Mouse (Mus musculus) ZHBTc4 (cell line): ENCODE measurements around the gene Polr1d.

ENCODE experiments used
- DNase-seq: peaks from one replicate; pipeline ENCODE4 v3.0.0-alpha.2; 2011; ENCODE audit warnings: low read depth, low spot score

Gene Polr1d

GRCm38 (mm10) chr5:147055572-147056245 lies 21.1 kb upstream of the Polr1d start:
- no peak for DNase-seq

GRCm38 (mm10) chr5:147056712-147057290 lies 20.0 kb upstream of the Polr1d start:
- no peak for DNase-seq

DNA sequence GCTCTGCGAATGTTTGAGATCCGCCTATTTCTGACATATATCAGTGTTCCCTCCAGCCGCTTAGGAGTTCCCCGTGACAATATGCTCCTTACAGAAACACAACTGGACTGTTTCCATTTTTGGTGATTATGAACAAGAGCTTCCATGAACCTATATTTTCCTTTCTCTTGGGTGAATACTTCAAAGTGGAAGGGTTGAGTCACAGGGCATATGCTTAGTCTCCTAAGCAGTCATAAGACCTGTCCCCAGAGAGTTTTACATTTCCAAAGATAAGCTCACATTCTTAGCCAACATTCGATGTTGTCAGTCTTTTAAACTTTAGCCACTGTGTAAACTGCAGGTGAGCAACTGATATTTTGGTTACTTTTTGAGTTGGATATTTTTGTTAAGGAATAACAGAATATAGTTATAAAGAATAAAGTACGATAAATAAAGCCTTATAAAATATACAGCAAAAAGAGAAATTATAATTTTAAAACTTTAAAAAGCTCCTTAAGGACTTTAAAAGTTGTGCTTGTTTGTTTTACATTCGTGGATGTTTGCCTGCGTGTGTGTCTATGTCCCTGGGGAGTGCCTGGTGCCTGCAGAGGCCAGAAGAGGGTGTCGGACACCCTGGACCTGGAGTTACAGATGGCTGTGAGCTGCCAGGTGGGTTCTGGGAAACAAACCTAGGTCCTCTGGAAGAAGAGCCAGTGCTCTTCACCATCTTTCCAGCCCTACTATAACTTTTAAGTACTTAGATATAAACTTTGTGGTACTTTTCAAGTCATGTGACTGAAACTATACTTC lies 19.0 kb upstream of the Polr1d start:
- no peak for DNase-seq

- no peak for DNase-seq
Measured at GRCm38 (mm10) chr5:147058661-147059060, 18.2 kb upstream of the Polr1d start.

DNA sequence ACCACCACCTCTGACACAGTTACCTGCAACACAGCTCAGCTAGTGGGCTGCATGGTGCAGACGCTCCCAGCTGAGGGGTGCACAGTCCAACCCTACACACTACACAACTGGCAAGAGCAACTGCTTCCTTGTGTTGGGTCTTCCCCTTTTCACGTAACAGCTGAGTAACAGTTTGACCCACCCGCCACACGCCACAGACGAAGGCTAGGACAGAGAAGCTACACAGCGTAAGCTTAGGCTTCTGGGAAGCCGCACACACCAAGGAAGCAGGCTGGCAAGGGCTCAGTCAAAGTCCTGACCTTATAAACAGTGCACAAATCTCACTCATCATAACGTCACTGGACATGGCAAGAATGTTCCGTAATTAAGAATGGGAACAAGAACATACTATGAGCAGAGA lies 17.5 kb upstream of the Polr1d start:
- DNase-seq: no peak

DNA sequence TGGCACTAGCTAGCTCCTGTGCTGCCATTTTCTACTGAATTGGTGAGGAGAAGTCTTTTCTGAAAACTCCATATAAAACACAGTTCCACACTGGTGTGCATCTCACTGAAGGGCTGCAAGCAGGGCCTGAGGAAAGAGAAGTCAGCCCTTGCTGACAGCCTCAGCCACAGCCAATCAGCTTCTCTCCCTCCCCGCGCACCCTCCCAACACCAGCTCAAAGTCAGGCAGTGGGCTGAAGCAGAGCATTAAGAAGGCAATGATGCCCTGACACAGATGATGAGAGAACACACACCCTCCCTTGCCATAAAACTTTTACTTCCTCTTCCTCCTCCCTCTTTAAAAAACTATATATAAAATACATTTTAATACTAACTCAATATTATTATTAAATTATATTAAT lies 16.8 kb upstream of the Polr1d start:
- no peak for DNase-seq

GRCm38 (mm10) chr5:147063215-147063661 lies 13.6 kb upstream of the Polr1d start:
- no peak for DNase-seq

DNA sequence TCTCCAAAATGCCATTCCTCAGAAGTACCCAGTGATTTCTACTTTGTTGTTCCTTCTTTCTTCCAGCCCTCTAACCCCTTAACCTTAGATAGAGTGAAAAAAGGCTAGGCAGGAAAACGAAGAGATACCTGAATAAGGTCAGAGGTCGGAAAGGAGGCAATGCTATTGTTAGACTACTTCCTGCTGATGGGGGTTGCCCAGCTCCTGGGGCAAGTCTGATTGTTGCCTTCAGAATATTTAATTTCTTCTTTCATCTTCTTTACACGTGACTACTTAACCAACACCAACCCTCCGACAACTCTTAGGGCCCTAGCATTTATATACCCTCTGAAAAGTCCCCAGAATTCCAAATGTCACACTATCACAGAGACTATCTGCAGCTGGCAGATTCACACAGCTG lies 10.7 kb upstream of the Polr1d start:
- DNase-seq: peak; percentile 62

- DNase-seq: peak; percentile 36
Measured at GRCm38 (mm10) chr5:147066965-147067364, 9.9 kb upstream of the Polr1d start.

DNA sequence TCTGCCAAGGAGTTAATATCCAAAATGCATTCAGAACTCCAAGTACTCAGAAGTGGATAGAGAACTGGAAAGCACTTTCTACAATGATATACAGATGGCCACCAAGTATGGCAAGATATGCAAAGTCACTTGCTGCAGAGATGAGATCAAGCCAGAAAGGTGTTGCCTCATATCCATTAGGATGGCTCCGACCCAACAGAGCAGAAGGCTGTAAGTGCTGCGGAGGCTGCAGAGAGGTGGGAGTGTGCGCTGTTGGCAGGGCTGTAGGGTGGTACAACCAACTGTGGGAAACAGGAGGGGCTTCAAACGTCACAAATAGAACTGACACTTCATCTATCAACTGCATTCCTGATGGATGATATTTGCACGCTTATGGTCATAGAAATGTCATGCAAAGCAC lies 8.0 kb upstream of the Polr1d start:
- no peak for DNase-seq

DNA sequence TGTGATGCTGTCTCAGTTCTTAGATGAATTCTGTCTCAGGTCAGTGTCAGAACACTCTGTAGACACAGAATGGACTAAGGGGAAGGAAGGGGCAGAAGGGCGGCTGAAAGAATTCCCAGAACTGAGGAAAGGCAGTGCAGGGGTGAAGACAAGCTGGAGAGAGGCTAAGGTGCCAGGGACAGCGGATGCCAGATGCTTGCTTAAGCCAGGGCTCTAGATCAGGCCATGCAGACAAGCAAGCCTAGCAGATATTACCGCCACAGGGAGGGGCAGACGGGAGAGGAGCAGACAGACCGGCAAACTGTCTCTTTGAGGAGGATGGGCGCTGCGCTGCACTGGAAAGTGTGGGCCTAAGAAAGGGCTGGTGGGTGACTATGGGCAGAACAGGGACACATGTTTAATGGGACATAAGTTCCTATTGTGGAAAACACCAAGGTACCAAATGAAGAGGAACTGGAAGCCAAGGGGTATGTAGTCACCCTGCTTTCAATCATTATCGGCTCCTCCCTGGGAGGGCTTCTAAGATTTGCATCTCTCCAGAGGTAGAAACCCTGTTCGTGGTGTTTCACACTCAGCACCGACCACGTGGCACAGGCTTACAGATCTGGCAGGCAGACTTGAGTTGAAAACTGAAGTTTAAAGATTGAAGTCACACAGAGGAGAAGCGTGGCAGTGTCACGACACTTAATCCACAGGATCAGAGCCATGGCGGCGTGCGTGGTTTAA lies 5.9 kb upstream of the Polr1d start:
- no peak for DNase-seq

DNA sequence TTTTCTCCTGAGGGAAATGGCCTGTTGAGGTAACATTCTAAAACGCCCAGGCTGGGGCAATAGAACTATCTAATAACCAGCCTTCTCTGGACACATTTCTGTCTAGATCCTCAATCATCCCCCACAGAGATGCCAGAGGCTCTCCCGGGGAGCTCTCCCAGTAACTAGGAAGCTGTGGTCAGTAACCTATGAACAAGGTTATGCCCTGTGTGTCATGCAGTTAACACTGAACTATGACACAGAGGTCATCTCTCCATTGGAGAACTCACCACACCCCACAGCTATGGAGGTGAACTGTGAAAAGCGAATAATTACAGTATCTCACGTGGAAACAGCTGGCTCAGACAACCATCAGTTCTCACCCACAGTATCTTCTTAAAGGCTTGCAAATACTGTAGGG lies 5.0 kb upstream of the Polr1d start:
- no peak for DNase-seq

GRCm38 (mm10) chr5:147073805-147074204 lies 3.0 kb upstream of the Polr1d start:
- no peak for DNase-seq

DNA sequence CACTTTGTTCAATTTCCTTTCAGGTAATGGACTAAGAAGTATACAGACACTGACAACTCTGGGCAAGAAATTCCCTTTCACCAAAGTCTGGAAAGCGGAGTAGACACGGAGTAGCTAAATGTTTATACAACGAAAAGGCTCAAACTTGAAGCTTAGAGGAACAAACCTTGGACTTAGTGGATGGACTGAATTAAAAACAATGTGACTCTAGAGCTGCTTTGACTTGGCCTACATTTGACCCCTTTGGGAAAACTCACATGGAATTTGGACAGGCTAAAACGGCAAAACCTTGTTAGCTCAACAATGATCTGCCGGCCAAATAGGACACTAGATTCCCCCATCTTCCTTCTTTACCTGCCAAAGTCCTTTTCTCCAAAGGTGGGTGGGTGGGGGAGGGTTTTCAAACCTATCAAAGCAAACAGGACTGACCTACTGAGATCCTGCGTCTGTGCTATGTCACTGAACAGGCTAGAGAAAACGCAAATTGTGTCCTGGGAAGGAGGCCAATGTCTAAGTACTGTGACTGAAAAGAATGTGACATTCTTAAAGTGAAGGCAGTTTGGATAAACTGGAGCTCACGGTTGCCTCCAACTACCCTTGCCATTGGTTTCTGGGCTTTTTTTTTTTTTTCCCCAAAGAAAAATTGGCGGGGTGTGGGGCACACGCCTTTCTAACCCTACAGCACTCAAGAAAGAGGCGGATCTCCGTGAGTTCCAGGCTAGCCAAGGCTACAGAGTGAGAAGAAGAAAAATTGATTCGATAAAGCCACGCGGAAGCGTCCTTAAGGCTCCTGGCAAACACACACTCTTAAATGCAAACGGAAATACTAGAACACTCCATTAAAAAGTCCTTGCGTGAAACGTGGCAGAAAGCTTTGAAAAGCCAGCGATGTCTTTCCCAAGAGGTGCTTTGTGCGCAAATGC lies 1.5 kb upstream of the Polr1d start:
- no peak for DNase-seq

GRCm38 (mm10) chr5:147076026-147076798 lies 638 bp upstream of the Polr1d start, which contains the start of gene Lnx2:
TSS of gene Lnx2 (minus strand) at chr5:147076586.
- peak; percentile 99 for DNase-seq

GRCm38 (mm10) chr5:147077305-147078034 lies 620 bp downstream of the Polr1d start:
- peak; percentile 94 for DNase-seq

DNA sequence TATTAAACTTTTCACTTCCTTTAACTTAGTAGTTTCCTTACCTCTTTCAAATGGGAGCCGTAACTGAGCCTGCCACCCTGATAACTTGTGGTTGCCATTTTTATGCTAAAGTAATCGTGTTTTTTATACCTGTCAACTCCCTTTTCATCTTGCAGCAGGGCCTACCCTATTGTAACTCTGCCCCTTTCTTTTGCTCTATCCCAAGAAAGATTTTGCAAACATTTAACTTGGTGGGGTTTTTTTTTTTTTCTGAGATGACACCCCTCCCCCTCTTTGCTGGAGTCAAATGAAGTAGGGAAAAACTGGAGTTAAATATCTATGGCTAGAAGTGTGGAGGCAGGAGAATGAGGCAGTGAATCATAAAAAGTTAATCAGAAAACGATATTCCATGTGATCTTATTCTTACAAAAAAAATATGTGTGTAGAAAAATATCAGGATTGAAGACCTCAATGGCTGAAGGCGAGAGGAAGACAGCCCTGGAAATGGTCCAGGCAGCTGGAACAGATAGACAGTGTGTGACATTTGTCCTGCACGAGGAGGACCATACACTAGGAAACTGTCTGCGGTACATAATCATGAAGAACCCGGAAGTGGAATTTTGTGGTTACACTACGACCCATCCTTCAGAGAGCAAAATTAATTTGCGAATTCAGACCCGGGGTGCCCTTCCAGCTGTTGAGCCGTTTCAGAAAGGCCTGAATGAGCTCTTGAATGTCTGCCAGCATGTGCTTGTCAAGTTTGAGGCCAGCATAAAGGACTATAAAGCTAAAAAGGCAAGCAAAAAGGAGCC lies 1.5 kb downstream of the Polr1d start:
- no peak for DNase-seq

DNA sequence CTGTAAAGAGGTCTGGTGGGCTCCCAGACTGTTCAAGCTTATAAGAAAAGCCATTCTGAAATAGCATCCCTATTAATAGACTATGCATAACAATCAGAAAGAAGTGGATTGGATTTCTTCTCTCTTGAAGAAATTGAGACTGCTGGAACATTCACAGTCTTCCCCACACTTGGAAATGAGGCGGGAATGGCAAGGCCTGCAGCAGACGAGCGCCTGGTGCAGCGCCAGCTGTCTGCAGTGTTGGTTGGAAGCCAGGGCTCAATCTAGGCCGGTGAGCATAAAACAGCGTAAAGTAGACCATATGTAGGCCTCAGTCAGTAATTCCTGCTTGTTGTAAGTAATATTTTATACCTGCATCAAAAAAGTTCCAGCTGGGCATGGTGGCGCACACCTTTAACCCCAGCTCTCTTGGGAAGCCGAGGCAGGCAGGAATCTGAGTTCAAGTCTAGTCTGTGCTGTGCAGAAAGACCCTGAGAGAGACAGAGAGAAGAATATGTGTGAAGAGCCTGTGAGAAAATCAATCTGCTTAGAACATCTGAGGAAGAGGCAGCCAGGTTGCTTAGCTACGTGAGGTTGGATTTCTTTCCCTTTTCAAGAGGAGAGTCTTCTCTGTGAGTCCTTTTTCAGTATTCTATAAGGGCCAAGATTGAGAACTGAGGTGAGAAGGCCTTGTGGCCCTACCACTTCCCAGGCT lies 8.5 kb downstream of the Polr1d start:
- DNase-seq: no peak
